Mouse (Mus musculus): ENCODE measurements at regions not wholly inside any gene's neighbourhood (a gene's known extent, or its start where the extent isn't known, plus 50 kb on each side); places are given as distances from the start of the nearest gene placed in this dataset.

- DNase-seq (ENCODE audit: low read depth, low spot score) = no peak
Measured at GRCm38 (mm10) chr14:102882281-102882680, 100.2 kb downstream of the Kctd12 start.

GRCm38 (mm10) chr14:102880658-102881083, 101.8 kb downstream of the Kctd12 start:
- no peak for DNase-seq (ENCODE audit: low read depth, low spot score)

GRCm38 (mm10) chr14:102878572-102878971, 103.9 kb downstream of the Kctd12 start:
- no peak for DNase-seq (ENCODE audit: low read depth, low spot score)

GRCm38 (mm10) chr14:102868160-102868559, 114.3 kb downstream of the Kctd12 start:
- no peak for DNase-seq (ENCODE audit: low read depth, low spot score)

GRCm38 (mm10) chr14:102867697-102868096, 114.7 kb downstream of the Kctd12 start:
- DNase-seq (ENCODE audit: low read depth, low spot score) = no peak

- no peak for DNase-seq (ENCODE audit: low read depth, low spot score)
Measured at GRCm38 (mm10) chr14:102866511-102866910, 115.9 kb downstream of the Kctd12 start.

GRCm38 (mm10) chr14:102861694-102862093, 120.7 kb downstream of the Kctd12 start:
- DNase-seq (ENCODE audit: low read depth, low spot score) = no peak

- DNase-seq (ENCODE audit: low read depth, low spot score) = no peak
Measured at GRCm38 (mm10) chr14:102859361-102859871, 123.0 kb downstream of the Kctd12 start.

- DNase-seq (ENCODE audit: low read depth, low spot score) = no peak
Measured at GRCm38 (mm10) chr14:102855264-102855840, 127.1 kb downstream of the Kctd12 start.

GRCm38 (mm10) chr14:102843700-102844099, 138.7 kb downstream of the Kctd12 start:
- DNase-seq (ENCODE audit: low read depth, low spot score) = no peak

- DNase-seq (ENCODE audit: low read depth, low spot score) = no peak
Measured at GRCm38 (mm10) chr14:102837602-102838001, 144.8 kb downstream of the Kctd12 start.

GRCm38 (mm10) chr14:102835118-102835769, 147.2 kb downstream of the Kctd12 start:
- no peak for DNase-seq (ENCODE audit: low read depth, low spot score)

- DNase-seq (ENCODE audit: low read depth, low spot score) = no peak
Measured at GRCm38 (mm10) chr14:102828442-102828841, 154.0 kb downstream of the Kctd12 start.

- DNase-seq (ENCODE audit: low read depth, low spot score) = no peak
Measured at GRCm38 (mm10) chr14:102827756-102828384, 154.6 kb downstream of the Kctd12 start.

GRCm38 (mm10) chr14:102825525-102825924, 156.9 kb downstream of the Kctd12 start:
- no peak for DNase-seq (ENCODE audit: low read depth, low spot score)

GRCm38 (mm10) chr14:102820663-102821062, 161.8 kb downstream of the Kctd12 start:
- DNase-seq (ENCODE audit: low read depth, low spot score) = no peak

- no peak for DNase-seq (ENCODE audit: low read depth, low spot score)
Measured at GRCm38 (mm10) chr14:102811678-102812081, 170.8 kb downstream of the Kctd12 start.

GRCm38 (mm10) chr14:102811022-102811421, 171.4 kb downstream of the Kctd12 start:
- DNase-seq (ENCODE audit: low read depth, low spot score) = no peak

GRCm38 (mm10) chr14:102810121-102810921, 172.1 kb downstream of the Kctd12 start:
- DNase-seq (ENCODE audit: low read depth, low spot score) = no peak

- DNase-seq (ENCODE audit: low read depth, low spot score) = no peak
Measured at GRCm38 (mm10) chr14:102805936-102806923, 176.2 kb downstream of the Kctd12 start.

GRCm38 (mm10) chr14:102795676-102796075, 186.8 kb downstream of the Kctd12 start:
- DNase-seq (ENCODE audit: low read depth, low spot score) = no peak
